Mouse (Mus musculus) intestine, postnatal 0 days (tissue): Measurements from ENCODE around the gene Espl1. TPM values are rescaled to one million over a fixed set of nuclear protein-coding genes. Genes with fewer than 3 reads are reported as not detected.
"Not testable (repeated sequence)": the region's sequence is repeated elsewhere in the genome, so short reads cannot be mapped to it uniquely, and the experiment has no call there.

Experiments
- ATAC-seq: fragments of 200-750 bp; cut with Nextera tagmentation; 2 replicates; pipeline ENCODE4 v1.8.0; 2017; ENCODE audit warnings: mild to moderate bottlenecking, moderate TSS enrichment, moderate library complexity
- H3K27ac ChIP-seq: fragments of 300-500 bp; sonication (generic); 2 replicates; pipeline ENCODE4 v1.5.1; 2014; ENCODE audit warnings: mild to moderate bottlenecking, low read depth, low read length, moderate library complexity
- H3K27me3 ChIP-seq: fragments of 300-500 bp; sonication (generic); replicated peaks from 2 replicates; pipeline ENCODE4 v1.6.1; 2014; ENCODE audit warnings: low read length, mixed read lengths; ENCODE audit not compliant: control insufficient read depth, insufficient read depth
- H3K36me3 ChIP-seq: fragments of 300-500 bp; sonication (generic); 2 replicates; pipeline ENCODE4 v1.6.1; 2014; ENCODE audit warnings: mild to moderate bottlenecking, moderate library complexity; ENCODE audit not compliant: control insufficient read depth, insufficient read depth
- H3K4me1 ChIP-seq: fragments of 300-500 bp; sonication (generic); replicated peaks from 2 replicates; pipeline ENCODE4 v1.6.1; 2014; ENCODE audit warnings: antibody characterized with exemption, low read length, mixed read lengths; ENCODE audit not compliant: control insufficient read depth, insufficient read depth
- H3K4me2 ChIP-seq: fragments of 300-500 bp; sonication (generic); replicated peaks from 2 replicates; pipeline ENCODE4 v1.6.1; 2014; ENCODE audit warnings: low read depth, mild to moderate bottlenecking, moderate library complexity
- H3K4me3 ChIP-seq: fragments of 300-500 bp; sonication (generic); 2 replicates; pipeline ENCODE4 v1.5.1; 2014; ENCODE audit warnings: low read depth, low read length
- H3K9ac ChIP-seq: fragments of 300-500 bp; sonication (generic); 2 replicates; pipeline ENCODE4 v1.6.1; 2014; ENCODE audit warnings: mild to moderate bottlenecking, low read depth, low read length
- H3K9me3 ChIP-seq: fragments of 300-500 bp; sonication (generic); 2 replicates; pipeline ENCODE4 v1.6.1; 2016; ENCODE audit warnings: mixed run types; ENCODE audit not compliant: control insufficient read depth
- CTCF ChIP-seq: sonication (generic); IDR thresholded peaks from 2 replicates; pipeline ENCODE4 v1.5.1; 2016; ENCODE audit warnings: low read depth, mild to moderate bottlenecking, control low read depth, antibody characterized with exemption, moderate library complexity
- WGBS: fragments of 180-500 bp; shearing (Covaris S2); extraction: QIAGEN DNeasy Blood & Tissue Kit; methylation state at CpG from one replicate; pipeline ENCODE4 v1.1.7; 2014; 5-methylcytosine and 5-hydroxymethylcytosine counted together
- polyA plus RNA-seq: library from polyadenylated mRNA; unstranded; fragments of >200 nt; fragmentation: Nextera tagmentation; extraction: Ambion mirVana; gene quantifications from 2 replicates; pipeline ENCODE4 v1.2.1, GENCODE M21; 2015

Gene Espl1
- polyA plus RNA-seq, 1 experiment from 2014 or later, result 5.4 TPM

DNA sequence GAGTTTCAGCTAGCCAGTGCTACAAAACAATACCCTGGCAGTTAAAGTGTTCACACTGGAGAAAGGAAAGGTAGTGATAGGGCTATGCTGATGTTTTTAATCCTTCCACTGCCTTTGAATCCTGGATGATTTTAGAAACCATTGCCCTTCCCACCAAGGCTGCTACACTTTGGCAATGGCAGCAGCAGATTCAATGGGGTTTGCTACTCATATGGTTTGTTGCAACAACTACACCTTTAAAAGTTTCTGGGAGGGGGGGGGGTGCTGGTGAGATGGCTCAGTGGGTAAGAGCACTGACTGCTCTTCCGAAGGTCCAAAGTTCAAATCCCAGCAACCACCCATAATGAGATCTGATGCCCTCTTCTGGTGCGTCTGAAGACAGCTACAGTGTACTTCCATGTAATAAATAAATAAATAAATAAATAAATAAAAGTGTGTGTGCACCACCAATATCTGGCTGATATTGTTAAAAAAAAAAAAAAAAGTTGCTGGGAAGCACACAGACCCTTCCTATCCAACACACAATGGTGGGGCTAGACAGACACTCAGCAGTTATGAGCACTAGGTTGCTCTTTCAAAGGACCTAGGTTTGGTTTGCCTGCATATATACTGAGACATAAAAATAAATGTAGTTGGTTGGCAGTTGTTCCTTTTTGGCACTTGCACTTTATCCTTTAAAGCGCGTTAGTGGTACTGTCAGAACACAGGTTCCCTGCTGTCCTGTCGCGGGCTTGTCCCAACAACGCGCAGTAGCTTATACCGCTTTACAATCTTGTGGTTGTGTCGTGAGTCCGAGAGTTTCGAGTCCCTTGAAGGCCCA lies 28.8 kb downstream of the Espl1 start:
- ATAC-seq, result no peak
- peak overlapping the region; percentile 74 for H3K4me2 ChIP-seq
- H3K9me3 ChIP-seq, result no peaks in the 10 kb centered on the region
- no peaks in the 10 kb centered on the region for H3K27me3 ChIP-seq
- no peaks in the 10 kb centered on the region for H3K4me1 ChIP-seq
- no peak overlapping the region for H3K27ac ChIP-seq
- peak; percentile 29; the same call in 1 of the 2 replicates for TF ChIP-seq CTCF
- H3K9ac ChIP-seq, result no peak overlapping the region
- WGBS, result 64% methylated on average over 12 of the region's 12 CpGs
- no peak overlapping the region for H3K4me3 ChIP-seq
- H3K36me3 ChIP-seq, result peaks cover 15% of the 10 kb centered on the region

DNA sequence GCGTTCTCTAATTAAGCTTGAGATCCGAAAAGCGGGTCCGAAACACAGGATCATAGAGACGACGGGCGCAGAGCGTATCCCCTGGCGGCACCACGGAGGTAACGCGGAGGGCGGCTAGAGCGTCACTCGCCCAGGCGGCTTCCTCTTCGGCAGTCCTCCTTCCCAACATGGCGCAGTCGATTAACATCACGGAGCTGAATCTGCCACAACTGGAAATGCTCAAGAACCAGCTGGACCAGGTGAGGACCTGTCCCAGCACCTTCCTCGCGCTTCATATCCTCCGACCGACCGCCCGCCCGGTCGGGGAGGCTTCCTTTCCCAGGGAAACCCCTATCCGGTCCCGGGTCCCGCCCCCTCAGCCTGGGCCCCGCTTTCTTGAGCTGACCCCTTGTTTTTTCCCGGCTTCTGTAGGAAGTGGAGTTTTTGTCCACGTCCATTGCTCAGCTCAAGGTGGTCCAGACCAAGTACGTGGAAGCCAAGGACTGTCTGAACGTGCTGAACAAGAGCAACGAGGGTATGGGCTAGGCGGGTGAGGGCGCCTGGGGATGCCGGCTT lies 30.0 kb downstream of the Espl1 start, which contains the start of gene Pfdn5:
Gene Pfdn5 (plus strand): TSS at position 95 of the 555 bp plus-strand sequence.
- under 1% methylated on average over 40 of the region's 40 CpGs for WGBS
- peak within 1 kb of the TSS; percentile 60 for H3K27ac ChIP-seq
- H3K4me2 ChIP-seq, result peak within 1 kb of the TSS; percentile 74
- ATAC-seq, result peak; percentile 83
- peak within 1 kb of the TSS; percentile 82 for H3K9ac ChIP-seq
- H3K4me1 ChIP-seq, result 0 out of 2 replicates have a peak, but pooled peaks cover under 1% of the 10 kb centered on the region
- H3K27me3 ChIP-seq, result no peaks in the 10 kb centered on the region
- H3K36me3 ChIP-seq, result peaks cover 17% of the 10 kb centered on the region
- H3K4me3 ChIP-seq, result peak within 1 kb of the TSS; percentile 84
- no peaks in the 10 kb centered on the region for H3K9me3 ChIP-seq
- peak; percentile 65 for TF ChIP-seq CTCF

DNA sequence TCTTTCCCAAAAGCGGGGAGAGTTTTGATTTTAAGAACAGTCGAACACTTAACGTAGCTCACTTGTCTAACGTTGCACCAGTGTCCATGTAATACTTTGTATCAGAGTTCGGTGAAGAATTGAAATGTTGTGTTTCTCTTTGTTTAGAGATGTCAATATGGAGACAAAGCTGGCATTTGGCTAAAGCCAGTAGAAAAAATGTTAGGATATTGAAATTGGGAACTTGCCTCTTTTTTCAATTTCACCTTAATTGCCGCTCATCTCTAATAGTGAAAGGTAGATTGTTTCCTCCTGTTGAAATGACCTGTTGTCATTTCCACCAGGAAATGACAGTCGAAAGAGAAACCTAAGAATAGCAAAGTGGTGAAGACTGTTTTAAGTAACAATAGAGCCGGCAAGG lies 30.8 kb downstream of the Espl1 start:
- 53% methylated on average over 8 of the region's 8 CpGs for WGBS
- peak overlapping the region; percentile 84 for H3K4me3 ChIP-seq
- peak overlapping the region; percentile 74 for H3K4me2 ChIP-seq
- H3K27me3 ChIP-seq, result no peaks in the 10 kb centered on the region
- H3K9ac ChIP-seq, result peak overlapping the region; percentile 82
- ATAC-seq, result no peak
- H3K9me3 ChIP-seq, result no peaks in the 10 kb centered on the region
- peaks cover 11% of the 10 kb centered on the region for H3K36me3 ChIP-seq
- no peak overlapping the region for H3K27ac ChIP-seq
- H3K4me1 ChIP-seq, result 0 out of 2 replicates have a peak, but pooled peaks cover 3% of the 10 kb centered on the region
- no peak for TF ChIP-seq CTCF

DNA sequence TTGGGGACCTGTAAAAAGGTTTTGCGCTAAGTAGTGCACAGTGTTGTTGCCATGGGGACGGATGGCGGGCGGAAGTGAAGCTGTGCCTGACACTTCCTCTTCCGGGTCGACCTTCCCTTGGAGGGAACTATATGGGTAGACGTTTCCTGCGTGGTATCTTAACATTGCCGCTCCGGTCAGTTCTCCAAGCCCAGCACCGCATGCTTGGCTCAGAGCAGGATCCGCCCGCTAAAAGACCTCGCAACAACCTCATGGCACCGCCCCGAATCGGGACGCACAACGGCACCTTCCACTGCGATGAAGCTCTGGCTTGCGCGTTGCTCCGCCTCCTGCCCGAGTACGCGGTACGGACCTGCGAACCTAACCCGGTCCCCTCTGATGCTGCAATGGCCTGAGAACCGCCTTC lies 35.5 kb downstream of the Espl1 start, which contains the start of gene Myg1:
Gene Myg1 (plus strand): TSS at position 100 of the 406 bp plus-strand sequence.
- H3K36me3 ChIP-seq, result peaks cover 25% of the 10 kb centered on the region
- 0 out of 2 replicates have a peak, but pooled peaks cover 3% of the 10 kb centered on the region for H3K4me1 ChIP-seq
- under 1% methylated on average over 30 of the region's 30 CpGs for WGBS
- no peaks in the 10 kb centered on the region for H3K9me3 ChIP-seq
- H3K4me2 ChIP-seq, result peak within 1 kb of the TSS; percentile 75
- peak within 1 kb of the TSS; percentile 81 for H3K4me3 ChIP-seq
- no peaks in the 10 kb centered on the region for H3K27me3 ChIP-seq
- TF ChIP-seq CTCF, result no peak
- peak within 1 kb of the TSS; percentile 50 for H3K9ac ChIP-seq
- peak; percentile 86 for ATAC-seq
- peak within 1 kb of the TSS; percentile 57; the same call in 1 of the 2 replicates for H3K27ac ChIP-seq

DNA sequence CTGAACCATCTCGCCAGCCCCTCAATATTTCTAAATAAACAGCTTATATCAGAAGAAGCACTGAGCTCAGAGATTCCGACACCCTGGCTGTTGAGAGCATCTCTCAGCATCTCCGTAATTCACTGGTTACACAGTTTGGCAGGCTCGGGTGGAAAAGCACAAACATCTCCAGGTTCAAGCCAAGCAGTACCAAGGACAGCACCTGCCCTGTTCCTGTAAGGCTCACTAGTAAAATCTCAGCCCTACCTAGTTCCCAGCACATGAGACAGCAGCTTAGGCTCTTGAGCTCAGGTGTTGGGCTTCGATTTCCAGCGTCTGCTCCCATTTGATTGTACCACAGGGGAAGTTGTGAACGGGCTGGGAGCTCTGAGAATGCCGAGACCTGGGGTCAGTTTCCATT lies 39.2 kb downstream of the Espl1 start:
- Histone ChIP-seq H3K27ac (no peak overlapping the region), H3K9me3 (no peaks in the 10 kb centered on the region), H3K4me2 (no peak overlapping the region), H3K27me3 (no peaks in the 10 kb centered on the region), H3K4me3 (no peak overlapping the region), H3K4me1 (0 out of 2 replicates have a peak, but pooled peaks cover 3% of the 10 kb centered on the region), H3K9ac (no peak overlapping the region), H3K36me3 (peaks cover 53% of the 10 kb centered on the region)
- ATAC-seq, result no peak
- no peak for TF ChIP-seq CTCF
- 89% methylated on average over 8 of the region's 8 CpGs for WGBS

DNA sequence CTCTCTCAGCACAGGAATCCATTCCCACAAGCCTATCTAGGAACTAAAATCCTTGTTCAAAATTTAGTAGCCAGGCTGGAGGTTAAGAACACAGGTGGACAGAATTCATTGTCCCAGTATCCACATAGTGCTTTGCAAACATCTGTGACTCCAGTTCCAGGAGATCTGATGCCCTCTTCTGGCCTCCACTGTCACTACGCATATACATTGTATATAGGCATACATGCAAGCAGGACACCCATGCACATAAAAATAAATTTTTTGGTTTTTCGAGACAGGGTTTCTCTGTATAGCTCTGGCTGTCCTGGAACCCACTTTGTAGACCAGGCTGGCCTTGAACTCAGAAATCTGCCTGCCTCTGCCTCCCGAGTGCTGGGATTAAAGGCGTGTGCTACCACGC lies 39.9 kb downstream of the Espl1 start:
- peaks cover 50% of the 10 kb centered on the region for H3K36me3 ChIP-seq
- 88% methylated on average over 5 of the region's 5 CpGs for WGBS
- H3K4me1 ChIP-seq, H3K27me3 ChIP-seq, H3K9me3 ChIP-seq, H3K4me3 ChIP-seq, H3K9ac ChIP-seq, H3K4me2 ChIP-seq, ATAC-seq, H3K27ac ChIP-seq: not testable (repeated sequence)
- TF ChIP-seq CTCF, result peak; percentile 66
